Mouse (Mus musculus) thymus, postnatal 0 days (tissue): ENCODE data around the gene Phlda1. TPM values are rescaled to one million over a fixed set of nuclear protein-coding genes. Genes with fewer than 3 reads are reported as not detected.

ENCODE experiments used
- DNase-seq: peaks from one replicate; pipeline ENCODE4 v3.0.0-alpha.2; 2015; ENCODE audit warnings: low spot score
- polyA plus RNA-seq: library from polyadenylated mRNA; unstranded; fragments of >200 nt; fragmentation: Nextera tagmentation; extraction: Ambion mirVana; gene quantifications from 2 replicates; pipeline ENCODE4 v1.2.1, GENCODE M21; 2015

Gene Phlda1
- polyA plus RNA-seq, 1 experiment from 2014 or later = 61.1 TPM

GRCm38 (mm10) chr10:111527057-111527456 is 21.0 kb downstream of the Phlda1 start:
- no peak for DNase-seq

GRCm38 (mm10) chr10:111527613-111528012 is 21.5 kb downstream of the Phlda1 start:
- DNase-seq = no peak

GRCm38 (mm10) chr10:111528283-111528682 is 22.2 kb downstream of the Phlda1 start:
- no peak for DNase-seq

GRCm38 (mm10) chr10:111530398-111530797 is 24.3 kb downstream of the Phlda1 start:
- DNase-seq = no peak

- no peak for DNase-seq
These were observed 28.6 kb downstream of the Phlda1 start for GRCm38 (mm10) chr10:111534691-111535090.

GRCm38 (mm10) chr10:111537410-111537809 is 31.3 kb downstream of the Phlda1 start:
- DNase-seq = no peak

GRCm38 (mm10) chr10:111539724-111540324 is 33.7 kb downstream of the Phlda1 start:
- DNase-seq = peak; percentile 58

- no peak for DNase-seq
These were observed 34.6 kb downstream of the Phlda1 start for GRCm38 (mm10) chr10:111540678-111541077.

GRCm38 (mm10) chr10:111543106-111543505 is 37.0 kb downstream of the Phlda1 start:
- DNase-seq = no peak

GRCm38 (mm10) chr10:111543781-111544260 is 37.7 kb downstream of the Phlda1 start:
- no peak for DNase-seq

GRCm38 (mm10) chr10:111544311-111544710 is 38.2 kb downstream of the Phlda1 start:
- DNase-seq = no peak

- DNase-seq = no peak
These were observed 39.6 kb downstream of the Phlda1 start for GRCm38 (mm10) chr10:111545648-111546047.

- no peak for DNase-seq
These were observed 41.8 kb downstream of the Phlda1 start for GRCm38 (mm10) chr10:111547881-111548372.

GRCm38 (mm10) chr10:111550075-111550695 is 44.1 kb downstream of the Phlda1 start:
- no peak for DNase-seq

GRCm38 (mm10) chr10:111553695-111554094 is 47.6 kb downstream of the Phlda1 start:
- no peak for DNase-seq

- DNase-seq = no peak
These were observed 48.6 kb downstream of the Phlda1 start for GRCm38 (mm10) chr10:111554651-111555050.

- peak; percentile 19 for DNase-seq
These were observed 52.1 kb downstream of the Phlda1 start for GRCm38 (mm10) chr10:111558211-111558610.

Other genes starting within 250 kb of the Phlda1 start
- gene Bbs10, start 207.6 kb upstream of the Phlda1 start, polyA plus RNA-seq = 2.8 and 3.7 TPM in 2 replicates
- gene Nap1l1, start 33.1 kb upstream of the Phlda1 start, polyA plus RNA-seq = 222 and 227 TPM in 2 replicates